Mouse (Mus musculus): ENCODE data around the gene Gtpbp4. TPM values are rescaled to one million over a fixed set of nuclear protein-coding genes. Genes with fewer than 3 reads are reported as not detected.
"Not testable (repeated sequence)": the region's sequence is repeated elsewhere in the genome, so short reads cannot be mapped to it uniquely, and the experiment has no call there.

The Gtpbp4 gene
- 10 to 100 TPM; 77.4 to 90.5 TPM for polyA plus RNA-seq (2017; shearing (Covaris generic))

DNA sequence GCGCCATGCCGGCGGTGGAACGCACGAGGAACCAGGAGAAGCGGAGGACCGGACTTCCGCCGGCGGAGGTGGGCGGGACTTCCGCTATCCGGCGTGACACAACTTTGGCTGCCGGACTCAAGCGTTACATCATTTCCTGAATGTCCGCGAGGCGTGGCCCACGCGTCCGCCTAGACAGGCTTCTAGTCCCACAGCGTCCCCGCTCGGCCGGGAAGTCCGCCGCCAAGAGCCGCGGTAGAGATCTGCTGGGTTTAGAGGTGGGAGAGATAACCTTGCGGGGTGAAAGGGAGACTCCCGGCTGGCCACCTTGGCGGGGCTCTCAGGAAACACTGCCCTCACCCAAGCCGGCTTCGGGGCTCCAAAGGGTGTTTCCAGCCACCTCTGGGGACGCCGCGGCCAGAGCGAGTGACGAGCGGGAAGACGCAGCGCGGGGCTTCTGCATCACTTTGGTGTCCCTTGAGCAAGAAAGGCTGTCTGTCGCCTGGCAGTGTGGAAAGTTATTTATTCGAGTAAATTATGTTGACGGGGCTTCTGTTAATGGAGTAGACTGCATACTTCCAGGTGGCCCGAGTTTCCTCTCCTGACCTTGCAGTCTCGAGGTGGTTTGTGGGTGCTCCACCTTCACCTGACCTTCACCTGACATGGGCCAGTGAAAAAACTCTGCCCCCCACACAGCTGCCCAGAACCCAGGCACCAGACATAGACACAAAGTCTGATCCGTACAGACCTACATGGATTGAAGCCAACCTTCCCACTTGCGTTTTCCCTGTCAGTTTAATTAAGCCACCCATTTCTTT lies at the start of gene Gtpbp4:
Gene Gtpbp4 (minus strand): TSS at position 94 of the 797 bp plus-strand sequence.
- ATAC-seq: peak; percentile 93

DNA sequence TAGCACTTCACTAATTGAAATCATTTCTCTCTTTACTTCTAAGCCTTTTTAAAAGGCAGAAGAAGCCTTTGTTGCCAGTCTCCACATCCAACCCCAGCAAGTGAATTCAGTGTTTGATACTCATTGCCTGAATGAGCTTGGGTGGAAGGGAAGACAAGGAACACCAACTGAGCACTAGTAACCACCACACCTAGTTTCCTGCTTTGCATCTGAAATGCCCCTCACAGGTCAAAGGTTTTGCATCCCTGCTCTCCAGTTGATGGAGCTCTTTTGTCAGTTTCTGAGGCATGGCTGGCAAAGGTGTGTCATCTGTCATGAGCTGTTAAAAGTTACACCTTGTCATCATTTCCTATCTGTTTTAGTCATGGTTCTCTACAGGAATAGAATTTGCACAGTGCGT lies 48.8 kb upstream of the Gtpbp4 start:
- no peak for ATAC-seq

DNA sequence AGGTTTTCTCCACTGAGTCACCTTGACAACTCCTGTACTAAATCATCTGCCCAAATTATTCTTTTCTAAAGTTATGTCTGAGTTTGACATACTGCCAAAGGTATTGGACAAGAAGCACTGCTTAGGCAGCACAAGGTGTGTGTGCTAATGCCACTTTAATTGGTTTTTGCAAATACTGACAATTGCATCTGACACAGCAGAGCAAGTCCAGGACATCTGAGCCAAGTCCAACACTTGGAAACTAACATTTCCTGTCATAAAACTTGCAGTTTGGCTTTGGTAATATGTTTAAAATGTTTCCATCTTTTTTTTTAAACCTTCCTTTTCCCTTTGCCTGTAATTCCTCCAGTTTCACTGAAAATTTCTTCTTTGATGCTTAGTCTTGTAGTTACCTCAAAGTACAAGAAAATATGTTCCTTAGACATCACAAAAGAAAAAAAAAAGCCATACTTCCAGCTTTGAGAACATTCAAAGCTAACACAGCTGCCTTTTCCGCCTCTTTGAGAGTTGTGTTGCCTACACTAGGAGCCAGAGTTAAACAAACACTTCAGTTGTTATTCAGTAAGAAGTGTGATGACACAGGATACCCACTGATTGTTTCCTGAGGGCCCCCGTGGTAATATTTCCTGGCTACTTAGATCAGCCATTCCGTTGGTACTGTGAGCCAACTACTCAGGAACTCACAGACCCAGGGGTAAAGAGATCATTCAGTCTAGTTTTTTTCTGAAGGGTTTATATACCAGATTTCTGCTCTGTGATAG lies 47.6 kb upstream of the Gtpbp4 start:
- ATAC-seq: no peak

DNA sequence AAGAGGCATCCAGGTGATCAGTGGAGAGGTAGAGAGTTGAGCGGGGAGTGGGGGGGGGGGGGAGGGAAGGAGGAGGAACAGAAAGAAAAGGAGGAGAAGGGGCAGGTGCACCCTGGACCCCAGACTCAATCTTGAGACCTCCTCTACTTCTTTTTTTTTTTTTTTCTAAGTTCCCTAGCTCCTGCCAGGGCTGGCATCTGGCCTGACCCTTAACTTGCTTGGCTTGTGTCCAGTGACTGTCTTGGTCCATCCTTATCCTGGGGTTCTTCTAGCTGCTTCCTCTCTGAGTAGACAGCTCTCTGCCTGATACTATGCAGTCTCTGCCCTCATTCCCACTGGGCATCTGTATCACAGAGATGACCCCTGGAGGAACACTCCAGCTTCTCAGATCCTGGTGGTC lies 44.7 kb upstream of the Gtpbp4 start:
- ATAC-seq: no peak

DNA sequence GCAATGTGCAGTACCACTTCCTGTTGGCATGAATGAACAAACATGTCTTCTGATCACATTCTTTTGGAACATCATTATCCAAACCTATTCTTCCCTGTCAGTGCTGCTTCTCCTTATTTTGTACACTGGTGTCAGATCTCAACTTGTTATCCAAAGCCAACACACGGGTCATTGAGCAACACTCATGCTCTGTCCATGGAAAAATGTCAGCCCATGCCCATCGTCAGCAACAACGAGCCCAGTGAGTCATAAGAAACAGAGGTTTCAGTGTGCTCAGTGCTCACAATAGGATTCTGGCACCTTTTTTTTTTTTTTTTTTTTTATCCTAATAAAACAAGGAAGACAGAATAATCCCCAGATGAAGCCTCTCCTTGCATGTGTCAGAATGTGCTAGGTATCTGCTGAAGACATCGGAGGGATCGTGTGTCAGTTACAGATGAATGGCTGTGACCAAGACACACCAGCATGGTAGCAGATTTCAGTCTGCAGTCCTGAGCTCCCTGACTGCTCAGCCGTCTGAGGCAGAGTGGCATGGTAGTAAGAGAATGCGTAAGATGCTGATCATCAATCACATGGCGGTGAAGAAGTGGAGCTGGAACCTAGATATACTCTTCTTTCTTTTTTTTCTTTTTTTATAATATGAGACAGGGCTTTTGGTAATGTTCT lies 36.2 kb upstream of the Gtpbp4 start:
- ATAC-seq: no peak

DNA sequence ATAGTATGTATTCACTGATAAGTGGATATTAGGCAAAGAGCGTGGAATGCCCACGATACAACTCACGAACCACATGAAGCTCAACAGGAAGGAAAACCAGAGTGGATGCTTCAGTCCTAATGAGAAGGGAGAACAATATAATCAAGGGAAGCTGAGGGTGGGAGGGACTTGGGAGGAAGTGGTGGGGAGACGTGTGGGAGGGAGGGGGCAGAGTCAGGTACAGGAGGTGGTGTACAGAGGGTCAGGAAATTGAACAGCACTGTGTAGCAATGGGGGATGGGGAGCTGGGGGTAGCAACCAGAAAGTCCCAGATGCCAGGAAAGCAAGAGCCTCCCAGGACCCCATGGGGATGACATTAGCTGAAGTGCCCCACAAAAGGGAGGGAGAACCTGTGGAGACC lies 34.5 kb upstream of the Gtpbp4 start:
- peak; percentile 65 for ATAC-seq

DNA sequence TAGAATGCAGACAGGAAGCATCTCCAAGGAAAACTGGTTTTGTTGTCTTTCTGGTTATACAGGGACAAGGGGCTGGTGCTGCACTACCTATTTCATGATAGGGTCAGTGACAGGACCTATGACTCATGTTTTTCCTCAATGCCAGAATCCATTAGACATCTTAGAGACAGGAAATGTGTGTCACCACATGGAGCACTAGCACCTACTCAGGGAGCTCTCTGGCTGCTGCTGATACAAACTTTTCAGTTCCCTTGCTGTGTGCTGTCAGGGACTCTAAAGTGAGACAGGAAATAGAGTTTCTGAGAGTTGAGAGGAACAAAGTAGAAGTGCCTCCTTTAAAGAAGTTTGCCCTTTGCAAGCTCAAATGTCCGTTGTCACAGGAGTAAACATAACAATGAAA lies 31.4 kb upstream of the Gtpbp4 start:
- ATAC-seq: peak; percentile 80

DNA sequence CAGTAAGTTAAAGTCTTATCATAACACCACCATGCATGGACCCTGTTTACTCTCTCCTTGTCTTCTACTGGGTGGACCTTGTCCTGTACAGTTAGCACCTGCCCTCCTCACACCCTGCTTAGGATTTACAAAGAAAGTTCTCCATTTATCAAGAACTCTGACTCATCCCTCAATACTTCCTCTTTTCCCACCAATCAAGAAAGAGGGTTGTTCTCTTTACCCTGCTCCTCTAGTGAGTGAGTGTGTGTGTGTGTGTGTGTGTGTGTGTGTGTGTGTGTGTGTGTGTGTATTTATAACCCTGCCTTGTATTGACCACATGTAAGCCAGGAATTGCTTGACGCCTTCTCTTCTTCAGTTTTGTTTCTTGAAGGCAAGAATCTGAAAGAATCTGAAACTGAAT lies 26.7 kb upstream of the Gtpbp4 start:
- ATAC-seq: no peak

DNA sequence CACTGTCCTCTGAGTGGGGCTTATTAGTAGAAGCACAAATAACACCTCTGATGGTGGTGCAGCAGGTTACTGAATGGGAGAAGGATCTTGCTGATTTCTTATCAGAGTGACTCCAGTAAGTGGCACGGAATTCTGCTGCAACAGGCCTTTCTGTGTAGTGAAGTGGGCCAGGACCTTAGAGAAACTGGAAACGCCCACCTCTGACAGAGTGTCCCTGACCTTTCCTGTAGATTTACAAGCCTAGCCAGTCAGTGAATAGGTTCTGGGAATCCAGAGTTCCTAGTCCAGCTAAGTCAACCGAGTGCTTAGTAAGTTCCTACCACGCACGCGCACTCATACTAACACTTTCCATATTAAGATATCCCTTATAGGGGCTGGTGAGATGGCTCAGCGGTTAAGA lies 25.7 kb upstream of the Gtpbp4 start:
- no peak for ATAC-seq

DNA sequence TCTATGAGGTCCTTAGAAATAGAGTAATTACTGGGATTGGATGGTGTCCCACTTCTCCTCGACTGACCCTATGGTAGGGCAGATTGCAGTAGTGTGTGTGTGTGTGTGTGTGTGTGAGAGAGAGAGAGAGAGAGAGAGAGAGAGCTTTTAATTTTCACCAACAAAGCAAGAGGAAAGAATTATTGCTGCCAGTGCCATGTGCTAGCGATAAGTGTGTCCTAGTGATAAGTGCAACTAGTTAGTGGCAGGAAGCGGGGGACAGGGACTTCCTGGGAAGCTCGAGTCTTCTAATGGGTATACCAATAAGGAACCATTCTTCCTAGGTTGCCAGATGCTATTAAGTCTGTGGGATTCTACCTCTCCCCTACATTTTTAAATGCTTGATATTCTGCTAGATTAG lies 23.8 kb upstream of the Gtpbp4 start:
- no peak for ATAC-seq

DNA sequence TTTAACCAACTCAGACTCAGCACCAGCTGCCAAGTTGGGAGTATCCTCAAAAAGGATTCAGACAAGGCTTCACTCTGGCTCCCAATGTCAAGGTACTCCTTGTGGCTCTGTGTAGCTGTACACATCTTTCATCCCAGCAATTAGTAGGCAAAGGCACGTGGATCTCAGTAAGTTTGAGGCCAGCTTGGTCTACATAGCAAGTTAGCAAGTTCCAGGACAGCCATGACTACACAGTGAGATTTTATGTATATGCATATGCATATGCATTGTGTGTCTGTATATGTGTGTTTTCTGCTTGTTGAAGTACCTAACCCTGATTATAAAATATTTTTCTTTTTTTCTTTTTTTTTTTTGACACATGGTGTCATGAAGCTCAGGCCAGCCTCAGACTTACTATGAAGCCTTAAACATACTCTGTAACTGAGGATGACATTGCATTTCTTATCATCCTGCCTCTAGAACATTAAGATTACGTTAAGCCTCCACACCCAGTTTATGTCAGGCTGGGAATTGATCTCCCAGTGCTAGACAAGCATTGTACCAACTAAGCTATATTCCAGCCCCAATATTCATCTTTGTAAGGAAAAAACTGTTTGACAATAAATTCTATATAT lies 23.2 kb upstream of the Gtpbp4 start:
- ATAC-seq: no peak

DNA sequence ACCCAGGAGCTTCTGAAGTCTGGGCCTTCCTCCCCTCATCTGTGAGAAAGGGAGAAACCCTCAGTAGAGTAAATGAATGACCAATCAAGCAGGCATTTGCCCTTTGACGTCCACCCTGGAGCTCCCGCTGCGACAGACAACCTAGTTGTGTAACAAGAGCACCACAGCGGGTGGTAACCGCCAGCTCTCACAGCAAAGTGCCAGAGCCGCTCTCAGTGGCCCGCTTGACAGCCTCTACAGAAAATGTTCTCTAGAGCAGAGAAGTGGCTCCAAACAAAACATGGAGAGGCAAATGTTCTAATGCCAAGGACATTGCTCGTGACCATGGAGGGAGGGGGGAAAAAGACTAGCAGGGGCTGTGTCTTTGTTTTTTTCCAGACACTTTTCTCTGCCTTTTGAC lies 21.3 kb upstream of the Gtpbp4 start:
- ATAC-seq: no peak

DNA sequence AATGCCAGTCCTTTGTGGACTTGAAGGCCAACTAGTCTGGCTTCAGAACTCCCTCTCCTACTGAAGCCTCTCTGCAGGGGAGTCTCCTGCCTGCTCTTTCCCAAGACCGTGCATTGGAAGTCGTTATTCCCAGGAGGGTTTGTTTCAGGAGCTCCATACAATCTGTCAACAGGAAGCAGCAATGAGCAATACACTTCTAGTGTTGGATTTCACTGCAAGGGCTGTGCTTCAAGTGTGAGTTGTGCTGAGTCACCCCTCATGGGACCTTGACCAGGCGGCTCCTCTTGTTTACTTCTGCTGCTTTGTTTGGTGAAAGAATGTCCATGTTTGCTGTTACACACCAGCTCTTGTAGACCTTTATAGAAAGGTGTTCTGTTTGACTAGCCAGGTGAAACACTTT lies 18.5 kb upstream of the Gtpbp4 start:
- ATAC-seq: no peak

DNA sequence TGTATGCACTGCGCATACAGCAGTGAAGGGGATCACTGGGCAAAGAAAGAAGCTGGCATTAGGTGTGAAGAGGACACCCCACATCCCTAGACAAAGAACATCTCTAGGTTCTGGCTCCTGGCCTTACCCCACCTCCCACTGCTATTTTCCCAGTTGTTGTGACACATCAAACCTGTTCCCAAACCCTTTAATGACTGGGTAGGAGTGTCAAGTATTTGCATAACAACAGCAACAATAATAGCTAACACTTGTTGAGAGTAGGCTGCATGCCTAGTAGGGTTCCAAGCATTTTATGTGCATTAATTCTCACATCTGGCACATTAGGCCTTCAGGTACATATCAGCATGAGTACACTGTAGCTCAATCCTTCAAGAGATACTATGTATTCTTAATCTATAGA lies 17.6 kb upstream of the Gtpbp4 start:
- no peak for ATAC-seq

DNA sequence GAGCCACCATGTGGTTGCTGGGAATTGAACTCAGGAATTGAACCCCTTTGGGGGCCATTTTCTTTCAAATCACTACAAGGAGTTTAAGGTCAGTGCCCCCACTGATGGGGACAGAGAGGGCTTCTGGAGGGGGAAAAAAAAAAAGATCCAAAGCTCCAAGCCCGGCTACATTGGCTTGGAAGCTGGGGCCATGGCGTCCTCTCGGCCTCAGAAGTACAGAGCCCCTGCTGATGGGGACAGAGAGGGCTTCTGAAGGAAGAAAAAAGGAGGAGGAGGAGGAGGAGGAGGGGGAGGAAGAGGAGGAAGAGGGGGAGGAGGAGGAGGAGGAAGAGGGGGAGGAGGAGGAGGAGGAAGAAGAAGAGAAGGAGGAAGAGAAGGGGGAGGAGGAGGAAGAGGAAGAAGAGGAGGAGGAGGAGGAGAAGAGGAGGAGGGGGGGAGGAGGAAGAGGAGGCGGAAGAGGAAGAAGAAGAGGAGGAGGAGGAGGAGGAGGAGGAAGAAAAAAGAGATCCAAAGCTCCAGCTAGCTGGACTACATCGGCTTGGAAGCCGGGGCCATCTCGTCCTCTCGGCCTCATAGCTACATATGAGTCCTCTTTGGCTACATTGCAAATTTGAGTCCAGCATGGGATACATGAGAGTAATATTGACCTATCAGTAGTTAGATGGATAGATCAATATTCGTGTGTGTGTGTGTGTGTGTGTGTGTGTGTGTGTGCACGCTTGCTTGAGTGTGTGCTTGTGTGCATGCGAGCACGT lies 15.9 kb upstream of the Gtpbp4 start:
- peak; percentile 98 for ATAC-seq

DNA sequence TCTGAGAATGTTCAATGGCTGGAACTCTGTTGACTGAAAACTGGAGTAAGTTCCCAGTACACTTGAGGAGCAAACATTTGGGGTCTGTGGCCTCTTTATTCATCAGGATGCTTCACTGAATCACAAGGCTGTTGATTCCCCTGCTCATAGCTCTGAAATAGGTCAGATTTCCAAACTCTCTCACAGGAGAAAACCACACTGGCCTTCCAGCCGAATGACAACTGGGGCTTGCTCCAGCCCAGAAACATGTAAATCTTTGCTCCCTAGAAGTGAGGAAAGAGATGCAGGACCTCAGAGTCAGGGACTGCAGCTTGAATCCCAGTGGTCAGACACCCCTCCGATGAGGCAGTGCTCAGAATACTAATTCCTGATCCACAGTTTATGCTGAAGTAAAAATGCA lies 7.4 kb upstream of the Gtpbp4 start:
- ATAC-seq: no peak

DNA sequence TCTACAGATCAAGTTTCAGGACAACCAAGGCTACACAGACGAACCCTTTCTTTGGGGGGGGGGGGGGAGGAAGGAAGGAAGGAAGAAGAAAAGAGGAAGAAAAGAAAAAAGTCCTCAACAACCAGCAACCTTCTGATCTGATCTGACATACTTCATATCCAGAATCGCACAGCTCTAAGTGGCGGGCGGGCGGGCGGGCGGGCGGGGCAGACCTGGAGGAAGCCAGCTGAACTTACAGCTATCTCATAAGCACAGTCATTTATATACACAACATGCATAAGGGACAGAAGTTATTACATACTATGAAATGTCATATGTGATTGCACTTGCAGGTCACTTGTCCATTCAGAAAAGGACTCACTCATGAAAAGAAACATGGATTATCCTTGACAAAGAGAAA lies 3.6 kb upstream of the Gtpbp4 start:
- ATAC-seq: no peak

DNA sequence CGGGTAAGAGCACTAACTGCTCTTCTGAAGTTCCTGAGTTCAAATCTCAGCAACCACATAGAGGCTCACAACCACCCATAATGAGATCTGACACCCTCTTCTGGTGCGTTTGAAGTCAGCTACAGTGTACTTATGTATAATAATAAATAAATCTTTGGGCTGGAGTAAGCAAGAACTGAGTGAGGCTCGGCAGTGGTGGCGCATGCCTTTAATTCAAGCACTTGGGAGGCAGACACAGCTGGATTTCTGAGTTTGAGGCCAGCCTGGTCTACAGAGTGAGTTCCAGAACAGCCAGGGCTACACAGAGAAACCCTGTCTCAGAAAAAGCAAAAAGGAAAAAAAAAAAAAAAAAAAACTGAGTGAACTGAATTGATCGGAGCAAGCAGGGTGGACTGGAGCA lies 1.3 kb upstream of the Gtpbp4 start:
- not testable (repeated sequence) for ATAC-seq

DNA sequence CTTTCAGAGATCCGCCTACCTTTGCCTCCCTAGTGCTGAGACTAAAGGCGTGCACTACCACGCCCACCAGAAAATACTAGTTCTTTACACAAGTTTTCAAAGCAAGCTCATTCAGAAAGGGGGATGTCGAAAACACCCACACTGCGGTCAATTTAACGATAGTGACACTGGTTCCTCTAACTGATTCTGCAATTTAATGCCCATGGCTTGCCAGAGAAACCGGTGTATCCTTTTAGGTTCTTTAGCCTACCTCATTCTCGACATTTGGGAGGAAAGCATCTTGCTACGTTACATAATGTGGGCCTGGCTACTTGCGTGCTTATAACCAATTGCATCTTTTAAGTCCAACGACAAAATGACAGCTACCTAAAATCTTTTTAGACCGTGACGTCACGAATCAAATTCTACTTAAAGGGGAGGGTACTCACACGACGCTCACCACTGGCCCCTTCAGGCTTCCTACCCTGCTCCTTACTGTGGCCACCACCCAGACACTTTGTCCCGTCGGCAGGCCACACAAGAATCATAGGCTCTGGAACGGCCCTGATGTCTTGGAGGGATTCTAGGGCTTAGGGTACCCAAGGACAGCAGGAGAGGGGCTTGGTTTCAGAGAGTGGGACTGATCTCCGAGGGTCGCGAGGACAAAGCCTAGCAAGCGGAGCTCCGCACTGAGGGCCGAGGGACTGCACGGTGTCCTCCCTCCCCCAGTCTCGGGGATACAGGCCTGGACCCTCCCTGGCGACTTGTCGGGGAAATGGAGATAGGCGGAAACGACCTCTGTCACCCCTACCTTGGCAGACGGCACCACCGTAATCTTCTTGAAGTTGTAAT lies 509 bp downstream of the Gtpbp4 start:
- ATAC-seq: peak; percentile 27

DNA sequence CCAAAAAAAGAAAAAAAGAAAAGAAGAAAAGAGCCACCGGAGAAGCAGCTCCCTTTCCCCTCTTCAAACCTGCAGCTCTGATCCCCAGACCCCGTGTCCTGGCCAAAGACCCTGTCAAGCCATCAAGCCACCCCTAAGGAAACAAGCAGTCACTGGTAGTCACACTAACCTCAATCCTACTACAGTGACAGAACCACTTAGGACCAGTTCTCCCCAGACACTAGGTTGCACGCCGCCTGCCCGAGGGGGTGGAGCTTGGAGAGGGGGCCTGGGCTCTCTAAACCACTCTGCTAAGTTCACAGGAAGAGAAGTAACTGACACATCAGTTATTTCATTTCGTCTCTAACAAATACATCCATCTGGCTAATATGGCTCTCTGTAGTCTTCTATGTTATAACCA lies 3.7 kb downstream of the Gtpbp4 start:
- ATAC-seq: no peak

DNA sequence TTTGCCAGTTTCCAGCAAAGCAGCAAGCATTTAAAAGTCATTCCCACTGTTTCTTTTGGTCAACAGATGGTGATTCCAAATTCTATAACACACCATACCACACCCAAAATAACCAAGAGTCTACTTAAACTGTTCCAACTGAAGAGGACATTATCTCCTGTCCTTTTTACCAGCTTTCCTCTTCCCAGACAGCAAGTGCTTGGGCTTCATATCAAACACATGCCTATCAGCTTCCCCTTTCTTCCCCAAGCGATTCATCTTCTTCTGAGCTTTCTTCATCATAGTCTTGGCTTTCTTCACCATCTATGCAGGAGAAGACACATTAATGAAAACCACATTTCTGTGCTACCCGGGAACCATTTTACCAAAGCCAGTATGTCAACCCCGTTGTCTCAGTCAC lies 22.9 kb downstream of the Gtpbp4 start:
- ATAC-seq: no peak

DNA sequence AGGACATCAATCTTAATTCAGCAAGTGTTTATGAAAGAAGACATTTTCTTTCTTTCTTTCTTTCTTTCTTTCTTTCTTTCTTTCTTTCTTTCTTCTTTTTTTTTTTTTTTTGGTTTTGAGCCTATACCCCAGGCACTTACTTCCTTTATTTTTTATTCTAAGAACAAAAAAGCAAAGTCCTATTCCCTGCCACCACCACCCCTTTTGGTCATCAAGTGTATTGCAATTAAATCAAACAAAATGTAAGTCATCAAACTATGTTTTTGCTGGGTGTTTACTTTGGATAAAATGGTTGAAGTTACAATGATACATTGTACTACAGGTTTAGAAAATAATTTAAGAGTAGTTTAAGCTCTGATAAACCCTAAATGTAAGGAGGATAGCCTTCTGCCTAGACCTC lies 23.5 kb downstream of the Gtpbp4 start:
- no peak for ATAC-seq
